Mouse (Mus musculus) gastrocnemius, adult 2 months (tissue): ENCODE results near the gene Rin3. TPM values are rescaled to one million over a fixed set of nuclear protein-coding genes. Genes with fewer than 3 reads are reported as not detected.

Experiments used
- DNase-seq: peaks from one replicate; pipeline ENCODE4 v3.0.0; 2022
- H3K27ac ChIP-seq: fragments of 200-600 bp; 2 replicates; pipeline ENCODE4 v1.8.1; 2022; ENCODE audit warnings: mild to moderate bottlenecking
- H3K4me3 ChIP-seq: fragments of 200-600 bp; 2 replicates; pipeline ENCODE4 v1.8.1; 2022; ENCODE audit warnings: mild to moderate bottlenecking, moderate library complexity
- CTCF ChIP-seq: fragments of 200-600 bp; IDR thresholded peaks from 2 replicates; pipeline ENCODE4 v1.8.1; 2022; ENCODE audit warnings: antibody characterized with exemption, mild to moderate bottlenecking, moderate library complexity
- intact Hi-C: fragments of 180-260 bp; cut with DNase I; formaldehyde crosslinking; loops from one replicate; pipeline ENCODE4 v1.15.1; 2025
- total RNA-seq, 2 experiments: library from RNA; stranded (reverse); gene quantifications; 2 replicates each; pipeline ENCODE4 v1.2.3; 2021

The Rin3 gene
- total RNA-seq, 2 experiments from 2014 or later: 6.4 to 14.3 TPM

- no peak for TF ChIP-seq CTCF
- Histone ChIP-seq H3K4me3 (no peak overlapping the region), H3K27ac (no peak overlapping the region)
- DNase-seq: no peak
- intact Hi-C loops: no loop called here
These were observed 13.5 kb downstream of the Rin3 start for GRCm38 (mm10) chr12:102296361-102296760.

- DNase-seq: no peak
- no peak overlapping the region for H3K4me3 ChIP-seq
- no peak for TF ChIP-seq CTCF
- intact Hi-C loops: no loop called here
- no peak overlapping the region for H3K27ac ChIP-seq
These were observed 14.1 kb downstream of the Rin3 start for GRCm38 (mm10) chr12:102296967-102297366.

- Histone ChIP-seq H3K27ac (no peak overlapping the region), H3K4me3 (no peak overlapping the region)
- intact Hi-C loops: no loop called here
- TF ChIP-seq CTCF: no peak
- DNase-seq: no peak
These were observed 16.4 kb downstream of the Rin3 start for GRCm38 (mm10) chr12:102299209-102299608.

GRCm38 (mm10) chr12:102301585-102301984 is 18.7 kb downstream of the Rin3 start:
- intact Hi-C loops: no loop called here
- Histone ChIP-seq H3K4me3 (no peak overlapping the region), H3K27ac (peak overlapping the region; percentile 73)
- no peak for TF ChIP-seq CTCF
- DNase-seq: no peak

- intact Hi-C loops: no loop called here
- DNase-seq: no peak
- Histone ChIP-seq H3K27ac (peak overlapping the region; percentile 73), H3K4me3 (peak overlapping the region; percentile 28)
- no peak for TF ChIP-seq CTCF
These were observed 19.5 kb downstream of the Rin3 start for GRCm38 (mm10) chr12:102302322-102302721.

GRCm38 (mm10) chr12:102302831-102303351 is 20.0 kb downstream of the Rin3 start:
- H3K4me3 ChIP-seq: peak overlapping the region; percentile 22
- H3K27ac ChIP-seq: peak overlapping the region; percentile 73
- intact Hi-C loops: no loop called here
- TF ChIP-seq CTCF: no peak
- DNase-seq: peak; percentile 84

- H3K4me3 ChIP-seq: no peak overlapping the region
- intact Hi-C loops: no loop called here
- peak overlapping the region; percentile 73 for H3K27ac ChIP-seq
- no peak for TF ChIP-seq CTCF
- DNase-seq: peak; percentile 43
These were observed 21.0 kb downstream of the Rin3 start for GRCm38 (mm10) chr12:102303867-102304266.

- H3K4me3 ChIP-seq: no peak overlapping the region
- H3K27ac ChIP-seq: peak overlapping the region; percentile 38
- intact Hi-C loops: no loop called here
- no peak for DNase-seq
- TF ChIP-seq CTCF: no peak
These were observed 22.4 kb downstream of the Rin3 start for GRCm38 (mm10) chr12:102305069-102305836.

GRCm38 (mm10) chr12:102308001-102308456 is 25.2 kb downstream of the Rin3 start:
- intact Hi-C loops: no loop called here
- TF ChIP-seq CTCF: no peak
- Histone ChIP-seq H3K4me3 (peak overlapping the region; percentile 15; the same call in 1 of the 2 replicates), H3K27ac (peak overlapping the region; percentile 44)
- DNase-seq: peak; percentile 67

- peak; percentile 33 for DNase-seq
- H3K4me3 ChIP-seq: peak overlapping the region; percentile 15; the same call in 1 of the 2 replicates
- intact Hi-C loops: no loop called here
- no peak for TF ChIP-seq CTCF
- peak overlapping the region; percentile 44 for H3K27ac ChIP-seq
These were observed 25.7 kb downstream of the Rin3 start for GRCm38 (mm10) chr12:102308457-102309011.

GRCm38 (mm10) chr12:102309099-102309799 is 26.4 kb downstream of the Rin3 start:
- Histone ChIP-seq H3K4me3 (no peak overlapping the region), H3K27ac (peak overlapping the region; percentile 44)
- intact Hi-C loops: no loop called here
- no peak for DNase-seq
- TF ChIP-seq CTCF: no peak

GRCm38 (mm10) chr12:102309800-102310195 is 26.9 kb downstream of the Rin3 start:
- no peak for DNase-seq
- TF ChIP-seq CTCF: no peak
- intact Hi-C loops: no loop called here
- Histone ChIP-seq H3K4me3 (no peak overlapping the region), H3K27ac (no peak overlapping the region)

- intact Hi-C loops: no loop called here
- TF ChIP-seq CTCF: no peak
- no peak overlapping the region for H3K27ac ChIP-seq
- DNase-seq: no peak
- H3K4me3 ChIP-seq: no peak overlapping the region
These were observed 27.4 kb downstream of the Rin3 start for GRCm38 (mm10) chr12:102310261-102310660.
